Mouse (Mus musculus): ENCODE results near the gene Rif1. TPM values are rescaled to one million over a fixed set of nuclear protein-coding genes. Genes with fewer than 3 reads are reported as not detected.
A peak's percentile ranks its signal among the peaks of the same experiment; 100 is the strongest.
"Not testable (repeated sequence)": the region's sequence is repeated elsewhere in the genome, so short reads cannot be mapped to it uniquely, and the experiment has no call there.

Gene Rif1
- polyA plus RNA-seq, 1 experiment from 2014 or later, result 16.3 TPM

GRCm38 (mm10) chr2:52072065-52072490 lies 554 bp upstream of the Rif1 start:
- Histone ChIP-seq H3K4me2 (peak overlapping the region; percentile 77), H3K36me3 (peaks cover 26% of the 10 kb centered on the region), H3K27ac (replicated peaks) (peak overlapping the region; percentile 84), H3K27me3 (replicated peaks) (no peaks in the 10 kb centered on the region), H3K4me1 (peaks cover 21% of the 10 kb centered on the region), H3K4me3 (peak overlapping the region; percentile 99), H3K9ac (peak overlapping the region; percentile 98), H3K9me3 (no peaks in the 10 kb centered on the region)
- WGBS, result 7% methylated on average over 10 of the region's 10 CpGs
- ATAC-seq (ENCODE audit: extremely low read depth, insufficient number of reproducible peaks, low FRiP score, low TSS enrichment), result no peak

- peak overlapping the region; percentile 99 for H3K4me3 ChIP-seq
- H3K36me3 ChIP-seq, result peaks cover 39% of the 10 kb centered on the region
- H3K9ac ChIP-seq, result peak overlapping the region; percentile 98
- peak overlapping the region; percentile 77 for H3K4me2 ChIP-seq
- 2% methylated on average over 54 of the region's 56 CpGs for WGBS
- ATAC-seq (ENCODE audit: extremely low read depth, insufficient number of reproducible peaks, low FRiP score, low TSS enrichment), result no peak
- H3K9me3 ChIP-seq, result no peaks in the 10 kb centered on the region
- H3K4me1 ChIP-seq, result peaks cover 21% of the 10 kb centered on the region
- H3K27ac ChIP-seq (replicated peaks), result peak overlapping the region; percentile 84
- H3K27me3 ChIP-seq (replicated peaks), result no peaks in the 10 kb centered on the region
These were observed 691 bp downstream of the Rif1 start for GRCm38 (mm10) chr2:52073141-52073904.

GRCm38 (mm10) chr2:52078666-52079065 lies 6.0 kb downstream of the Rif1 start:
- no peak overlapping the region for H3K4me2 ChIP-seq
- H3K9me3 ChIP-seq, result no peaks in the 10 kb centered on the region
- H3K27me3 ChIP-seq (replicated peaks), result no peaks in the 10 kb centered on the region
- peaks cover 23% of the 10 kb centered on the region for H3K4me1 ChIP-seq
- WGBS, result 86% methylated on average over 2 of the region's 2 CpGs
- H3K9ac ChIP-seq, result no peak overlapping the region
- peaks cover 87% of the 10 kb centered on the region for H3K36me3 ChIP-seq
- no peak overlapping the region for H3K4me3 ChIP-seq
- no peak for ATAC-seq (ENCODE audit: extremely low read depth, insufficient number of reproducible peaks, low FRiP score, low TSS enrichment)
- no peak overlapping the region for H3K27ac ChIP-seq (replicated peaks)

- WGBS, result 91% methylated on average over 3 of the region's 3 CpGs
- no peak overlapping the region for H3K4me3 ChIP-seq
- H3K36me3 ChIP-seq, result peaks cover 90% of the 10 kb centered on the region
- no peak for ATAC-seq (ENCODE audit: extremely low read depth, insufficient number of reproducible peaks, low FRiP score, low TSS enrichment)
- no peak overlapping the region for H3K4me2 ChIP-seq
- H3K9me3 ChIP-seq, result no peaks in the 10 kb centered on the region
- 0 out of 2 replicates have a peak, but pooled peaks cover 8% of the 10 kb centered on the region for H3K4me1 ChIP-seq
- no peak overlapping the region for H3K27ac ChIP-seq (replicated peaks)
- no peaks in the 10 kb centered on the region for H3K27me3 ChIP-seq (replicated peaks)
- H3K9ac ChIP-seq, result no peak overlapping the region
These were observed 11.4 kb downstream of the Rif1 start for GRCm38 (mm10) chr2:52084013-52084412.

- no peak for ATAC-seq (ENCODE audit: extremely low read depth, insufficient number of reproducible peaks, low FRiP score, low TSS enrichment)
- Histone ChIP-seq H3K4me2 (no peak overlapping the region), H3K4me3 (no peak overlapping the region), H3K9me3 (no peaks in the 10 kb centered on the region), H3K4me1 (0 out of 2 replicates have a peak, but pooled peaks cover 8% of the 10 kb centered on the region), H3K27me3 (replicated peaks) (no peaks in the 10 kb centered on the region), H3K9ac (no peak overlapping the region), H3K27ac (replicated peaks) (no peak overlapping the region), H3K36me3 (peaks cover 89% of the 10 kb centered on the region)
- 97% methylated on average over 2 of the region's 2 CpGs for WGBS
These were observed 11.9 kb downstream of the Rif1 start for GRCm38 (mm10) chr2:52084571-52084970.

- H3K36me3 ChIP-seq, result peaks cover 95% of the 10 kb centered on the region
- no peaks in the 10 kb centered on the region for H3K9me3 ChIP-seq
- ATAC-seq (ENCODE audit: extremely low read depth, insufficient number of reproducible peaks, low FRiP score, low TSS enrichment), result no peak
- no peak overlapping the region for H3K4me3 ChIP-seq
- H3K27ac ChIP-seq (replicated peaks), result no peak overlapping the region
- no peaks in the 10 kb centered on the region for H3K4me1 ChIP-seq
- no peaks in the 10 kb centered on the region for H3K27me3 ChIP-seq (replicated peaks)
- H3K9ac ChIP-seq, result no peak overlapping the region
- no peak overlapping the region for H3K4me2 ChIP-seq
- WGBS, result 90% methylated on average over 1 of the region's 1 CpGs
These were observed 41.5 kb downstream of the Rif1 start for GRCm38 (mm10) chr2:52114086-52114485.

- Histone ChIP-seq H3K36me3 (peaks cover 32% of the 10 kb centered on the region), H3K9me3 (peaks cover 15% of the 10 kb centered on the region; the same call in 1 of the 2 replicates)
- H3K4me3 ChIP-seq; H3K4me1 ChIP-seq; H3K9ac ChIP-seq; H3K27me3 ChIP-seq (replicated peaks); H3K4me2 ChIP-seq; ATAC-seq (ENCODE audit: extremely low read depth, insufficient number of reproducible peaks, low FRiP score, low TSS enrichment); H3K27ac ChIP-seq (replicated peaks): not testable (repeated sequence)
- 95% methylated on average over 20 of the region's 20 CpGs for WGBS
These were observed 58.7 kb downstream of the Rif1 start for GRCm38 (mm10) chr2:52131370-52131769.

GRCm38 (mm10) chr2:52133351-52133750 lies 60.7 kb downstream of the Rif1 start:
- Histone ChIP-seq H3K36me3 (peaks cover 28% of the 10 kb centered on the region), H3K4me2 (no peak overlapping the region), H3K27me3 (replicated peaks) (no peaks in the 10 kb centered on the region), H3K27ac (replicated peaks) (no peak overlapping the region), H3K9ac (no peak overlapping the region), H3K9me3 (0 out of 2 replicates have a peak, but pooled peaks cover 6% of the 10 kb centered on the region), H3K4me1 (peaks cover 8% of the 10 kb centered on the region), H3K4me3 (no peak overlapping the region)
- WGBS, result 95% methylated on average over 2 of the region's 2 CpGs
- ATAC-seq (ENCODE audit: extremely low read depth, insufficient number of reproducible peaks, low FRiP score, low TSS enrichment), result no peak

- Histone ChIP-seq H3K36me3 (no peaks in the 10 kb centered on the region), H3K4me1 (peaks cover 19% of the 10 kb centered on the region), H3K27ac (replicated peaks) (no peak overlapping the region), H3K4me3 (no peak overlapping the region), H3K4me2 (no peak overlapping the region), H3K9ac (no peak overlapping the region), H3K9me3 (no peaks in the 10 kb centered on the region), H3K27me3 (replicated peaks) (no peaks in the 10 kb centered on the region)
- ATAC-seq (ENCODE audit: extremely low read depth, insufficient number of reproducible peaks, low FRiP score, low TSS enrichment), result no peak
- 40% methylated on average over 3 of the region's 3 CpGs for WGBS
These were observed 80.4 kb downstream of the Rif1 start for GRCm38 (mm10) chr2:52153064-52153463.

- WGBS, result 57% methylated on average over 7 of the region's 7 CpGs
- Histone ChIP-seq H3K4me1 (peaks cover 4% of the 10 kb centered on the region; the same call in 1 of the 2 replicates), H3K9me3 (no peaks in the 10 kb centered on the region), H3K4me3 (no peak overlapping the region), H3K27ac (replicated peaks) (no peak overlapping the region), H3K27me3 (replicated peaks) (no peaks in the 10 kb centered on the region), H3K9ac (no peak overlapping the region), H3K36me3 (no peaks in the 10 kb centered on the region), H3K4me2 (no peak overlapping the region)
- no peak for ATAC-seq (ENCODE audit: extremely low read depth, insufficient number of reproducible peaks, low FRiP score, low TSS enrichment)
These were observed 96.8 kb downstream of the Rif1 start for GRCm38 (mm10) chr2:52169243-52170005.

All from heart, embryonic 13.5 days (tissue).